Mouse (Mus musculus): Measurements from ENCODE around the gene Tmem214. TPM values are rescaled to one million over a fixed set of nuclear protein-coding genes. Genes with fewer than 3 reads are reported as not detected.
"Not testable (repeated sequence)": the region's sequence is repeated elsewhere in the genome, so short reads cannot be mapped to it uniquely, and the experiment has no call there.

Tmem214 gene
- polyA plus RNA-seq, 1 experiment from 2014 or later, result 59.5 TPM

GRCm38 (mm10) chr5:30879347-30879943 is 11.6 kb downstream of the Tmem214 start:
- no peak overlapping the region for H3K27ac ChIP-seq
- H3K4me3 ChIP-seq, result no peak overlapping the region
- H3K4me2 ChIP-seq, result no peak overlapping the region
- no peaks in the 10 kb centered on the region for H3K27me3 ChIP-seq
- H3K9ac ChIP-seq, result no peak overlapping the region
- peaks cover 37% of the 10 kb centered on the region for H3K36me3 ChIP-seq
- no peaks in the 10 kb centered on the region for H3K9me3 ChIP-seq
- no peak for ATAC-seq (ENCODE audit: low FRiP score)
- WGBS, result 86% methylated on average over 5 of the region's 5 CpGs
- no peaks in the 10 kb centered on the region for H3K4me1 ChIP-seq (replicated peaks)

- not testable (repeated sequence) for H3K4me2 ChIP-seq; H3K9me3 ChIP-seq; ATAC-seq (ENCODE audit: low FRiP score); H3K27ac ChIP-seq; H3K27me3 ChIP-seq; H3K4me3 ChIP-seq; H3K4me1 ChIP-seq (replicated peaks); H3K9ac ChIP-seq
- WGBS, result 87% methylated on average over 4 of the region's 4 CpGs
- peaks cover 13% of the 10 kb centered on the region for H3K36me3 ChIP-seq
Measured at GRCm38 (mm10) chr5:30881839-30882238, 14.0 kb downstream of the Tmem214 start.

- WGBS, result 40% methylated on average over 4 of the region's 4 CpGs
- Histone ChIP-seq H3K27me3 (no peaks in the 10 kb centered on the region), H3K4me2 (peak overlapping the region; percentile 73), H3K36me3 (peaks cover 8% of the 10 kb centered on the region), H3K9ac (no peak overlapping the region), H3K4me3 (peak overlapping the region; percentile 85), H3K27ac (no peak overlapping the region), H3K9me3 (no peaks in the 10 kb centered on the region), H3K4me1 (replicated peaks) (peaks cover 18% of the 10 kb centered on the region)
- no peak for ATAC-seq (ENCODE audit: low FRiP score)
Measured at GRCm38 (mm10) chr5:30886209-30886608, 18.4 kb downstream of the Tmem214 start.

- H3K27me3 ChIP-seq, result no peaks in the 10 kb centered on the region
- 38% methylated on average over 5 of the region's 5 CpGs for WGBS
- no peak for ATAC-seq (ENCODE audit: low FRiP score)
- peak overlapping the region; percentile 73 for H3K4me2 ChIP-seq
- peak overlapping the region; percentile 82 for H3K9ac ChIP-seq
- peak overlapping the region; percentile 98 for H3K27ac ChIP-seq
- H3K4me1 ChIP-seq (replicated peaks), result peaks cover 18% of the 10 kb centered on the region
- no peaks in the 10 kb centered on the region for H3K9me3 ChIP-seq
- H3K36me3 ChIP-seq, result peaks cover 13% of the 10 kb centered on the region
- peak overlapping the region; percentile 85 for H3K4me3 ChIP-seq
Measured at GRCm38 (mm10) chr5:30886731-30887130, 18.9 kb downstream of the Tmem214 start.

- Histone ChIP-seq H3K36me3 (peaks cover 19% of the 10 kb centered on the region), H3K27me3 (no peaks in the 10 kb centered on the region), H3K9me3 (no peaks in the 10 kb centered on the region), H3K4me2 (peak overlapping the region; percentile 73), H3K4me1 (replicated peaks) (peaks cover 18% of the 10 kb centered on the region), H3K27ac (peak overlapping the region; percentile 98), H3K9ac (peak overlapping the region; percentile 82), H3K4me3 (peak overlapping the region; percentile 85)
- WGBS, result under 1% methylated on average over 19 of the region's 19 CpGs
- ATAC-seq (ENCODE audit: low FRiP score), result peak; percentile 54
Measured at GRCm38 (mm10) chr5:30887331-30887761, 19.5 kb downstream of the Tmem214 start.

GRCm38 (mm10) chr5:30887858-30888336 is 20.1 kb downstream of the Tmem214 start:
- Histone ChIP-seq H3K36me3 (peaks cover 25% of the 10 kb centered on the region), H3K4me3 (peak overlapping the region; percentile 85), H3K9me3 (no peaks in the 10 kb centered on the region), H3K4me1 (replicated peaks) (peaks cover 18% of the 10 kb centered on the region), H3K9ac (peak overlapping the region; percentile 92), H3K4me2 (peak overlapping the region; percentile 73), H3K27me3 (no peaks in the 10 kb centered on the region), H3K27ac (peak overlapping the region; percentile 98)
- ATAC-seq (ENCODE audit: low FRiP score), result peak; percentile 87
- WGBS, result under 1% methylated on average over 28 of the region's 28 CpGs

GRCm38 (mm10) chr5:30888337-30889087 is 20.7 kb downstream of the Tmem214 start, which contains the start of gene Agbl5:
Gene Agbl5, plus strand, starts transcription at chr5:30888694.
- peak within 1 kb of the TSS; percentile 73 for H3K4me2 ChIP-seq
- WGBS, result under 1% methylated on average over 41 of the region's 42 CpGs
- H3K36me3 ChIP-seq, result peaks cover 31% of the 10 kb centered on the region
- H3K4me1 ChIP-seq (replicated peaks), result peaks cover 18% of the 10 kb centered on the region
- H3K27me3 ChIP-seq, result no peaks in the 10 kb centered on the region
- peak within 1 kb of the TSS; percentile 92 for H3K9ac ChIP-seq
- ATAC-seq (ENCODE audit: low FRiP score), result peak; percentile 96
- H3K27ac ChIP-seq, result peak within 1 kb of the TSS; percentile 98
- peak within 1 kb of the TSS; percentile 85 for H3K4me3 ChIP-seq
- no peaks in the 10 kb centered on the region for H3K9me3 ChIP-seq

- Histone ChIP-seq H3K4me1 (replicated peaks) (peaks cover 18% of the 10 kb centered on the region), H3K9me3 (no peaks in the 10 kb centered on the region), H3K4me2 (peak overlapping the region; percentile 73), H3K27ac (peak overlapping the region; percentile 98), H3K9ac (peak overlapping the region; percentile 92), H3K27me3 (no peaks in the 10 kb centered on the region), H3K4me3 (peak overlapping the region; percentile 85), H3K36me3 (peaks cover 38% of the 10 kb centered on the region)
- WGBS, result under 1% methylated on average over 39 of the region's 42 CpGs
- peak; percentile 26 for ATAC-seq (ENCODE audit: low FRiP score)
Measured at GRCm38 (mm10) chr5:30889088-30889754, 21.4 kb downstream of the Tmem214 start.

GRCm38 (mm10) chr5:30890375-30890774 is 22.6 kb downstream of the Tmem214 start:
- Histone ChIP-seq H3K4me2 (peak overlapping the region; percentile 73), H3K4me3 (peak overlapping the region; percentile 85), H3K9me3 (no peaks in the 10 kb centered on the region), H3K27ac (peak overlapping the region; percentile 98), H3K36me3 (peaks cover 49% of the 10 kb centered on the region), H3K4me1 (replicated peaks) (peaks cover 18% of the 10 kb centered on the region), H3K27me3 (no peaks in the 10 kb centered on the region), H3K9ac (peak overlapping the region; percentile 92)
- 80% methylated on average over 7 of the region's 7 CpGs for WGBS
- ATAC-seq (ENCODE audit: low FRiP score), result no peak

GRCm38 (mm10) chr5:30901860-30902259 is 34.0 kb downstream of the Tmem214 start:
- Histone ChIP-seq H3K27me3 (no peaks in the 10 kb centered on the region), H3K4me2 (no peak overlapping the region), H3K9ac (no peak overlapping the region), H3K9me3 (no peaks in the 10 kb centered on the region), H3K4me1 (replicated peaks) (peaks cover 25% of the 10 kb centered on the region), H3K4me3 (no peak overlapping the region), H3K27ac (no peak overlapping the region), H3K36me3 (peaks cover 80% of the 10 kb centered on the region)
- 96% methylated on average over 5 of the region's 5 CpGs for WGBS
- ATAC-seq (ENCODE audit: low FRiP score), result no peak

GRCm38 (mm10) chr5:30907413-30908059 is 39.7 kb downstream of the Tmem214 start, which contains the start of gene Ost4:
Gene Ost4, minus strand, starts transcription at chr5:30907788.
- peak within 1 kb of the TSS; percentile 75 for H3K4me3 ChIP-seq
- peak within 1 kb of the TSS; percentile 89 for H3K9ac ChIP-seq
- H3K9me3 ChIP-seq, result no peaks in the 10 kb centered on the region
- peak; percentile 95 for ATAC-seq (ENCODE audit: low FRiP score)
- H3K4me2 ChIP-seq, result peak within 1 kb of the TSS; percentile 84
- peak within 1 kb of the TSS; percentile 91 for H3K27ac ChIP-seq
- peaks cover 37% of the 10 kb centered on the region for H3K36me3 ChIP-seq
- peaks cover 3% of the 10 kb centered on the region; the same call in 1 of the 2 replicates for H3K27me3 ChIP-seq
- peaks cover 49% of the 10 kb centered on the region for H3K4me1 ChIP-seq (replicated peaks)
- WGBS, result under 1% methylated on average over 58 of the region's 58 CpGs

Data from hindbrain, embryonic 13.5 days (tissue).